Mouse (Mus musculus) midbrain, embryonic 11.5 days (tissue): Measurements from ENCODE around the gene Nckap5. TPM values are rescaled to one million over a fixed set of nuclear protein-coding genes. Genes with fewer than 3 reads are reported as not detected.

Experiments
- ATAC-seq: fragments of 200-750 bp; cut with Nextera tagmentation; 2 replicates; pipeline ENCODE4 v1.8.0; 2017; ENCODE audit warnings: moderate TSS enrichment, moderate library complexity; ENCODE audit not compliant: low FRiP score
- DNase-seq: peaks from one replicate; pipeline ENCODE4 v3.0.0; 2015; ENCODE audit warnings: low spot score; ENCODE audit errors: missing footprints
- H3K27ac ChIP-seq: fragments of 300-500 bp; sonication (generic); 2 replicates; pipeline ENCODE4 v1.5.1; 2014; ENCODE audit warnings: low read depth, low read length
- H3K27me3 ChIP-seq: fragments of 300-500 bp; sonication (generic); 2 replicates; pipeline ENCODE4 v1.6.1; 2014; ENCODE audit warnings: mild to moderate bottlenecking, low read length, moderate library complexity, mixed read lengths; ENCODE audit not compliant: control insufficient read depth, insufficient read depth
- H3K36me3 ChIP-seq: fragments of 300-500 bp; sonication (generic); 2 replicates; pipeline ENCODE4 v1.6.1; 2014; ENCODE audit warnings: mild to moderate bottlenecking, low read length, moderate library complexity, mixed read lengths; ENCODE audit not compliant: control insufficient read depth, insufficient read depth
- H3K4me1 ChIP-seq: fragments of 300-500 bp; sonication (generic); 2 replicates; pipeline ENCODE4 v1.6.1; 2014; ENCODE audit warnings: low read length; ENCODE audit not compliant: control insufficient read depth, insufficient read depth
- H3K4me2 ChIP-seq: fragments of 300-500 bp; sonication (generic); 2 replicates; pipeline ENCODE4 v1.6.1; 2014; ENCODE audit warnings: mild to moderate bottlenecking, moderate library complexity
- H3K4me3 ChIP-seq: fragments of 300-500 bp; sonication (generic); 2 replicates; pipeline ENCODE4 v1.5.1; 2014; ENCODE audit warnings: low read depth, low read length
- H3K9ac ChIP-seq: fragments of 300-500 bp; sonication (generic); 2 replicates; pipeline ENCODE4 v1.6.1; 2014; ENCODE audit warnings: low read length
- H3K9me3 ChIP-seq: fragments of 300-500 bp; sonication (generic); 2 replicates; pipeline ENCODE4 v1.6.1; 2016; ENCODE audit warnings: low read length; ENCODE audit not compliant: control insufficient read depth
- WGBS: fragments of 180-500 bp; shearing (Covaris S2); extraction: QIAGEN DNeasy Blood & Tissue Kit; methylation state at CpG from one replicate; pipeline ENCODE4 v1.1.7; 2014; 5-methylcytosine and 5-hydroxymethylcytosine counted together
- polyA plus RNA-seq: library from polyadenylated mRNA; unstranded; fragments of >200 nt; fragmentation: Nextera tagmentation; extraction: Ambion mirVana; gene quantifications from 2 replicates; pipeline ENCODE4 v1.2.1, GENCODE M21; 2014

Gene Nckap5
- polyA plus RNA-seq, 1 experiment from 2014 or later, result 20.4 TPM

DNA sequence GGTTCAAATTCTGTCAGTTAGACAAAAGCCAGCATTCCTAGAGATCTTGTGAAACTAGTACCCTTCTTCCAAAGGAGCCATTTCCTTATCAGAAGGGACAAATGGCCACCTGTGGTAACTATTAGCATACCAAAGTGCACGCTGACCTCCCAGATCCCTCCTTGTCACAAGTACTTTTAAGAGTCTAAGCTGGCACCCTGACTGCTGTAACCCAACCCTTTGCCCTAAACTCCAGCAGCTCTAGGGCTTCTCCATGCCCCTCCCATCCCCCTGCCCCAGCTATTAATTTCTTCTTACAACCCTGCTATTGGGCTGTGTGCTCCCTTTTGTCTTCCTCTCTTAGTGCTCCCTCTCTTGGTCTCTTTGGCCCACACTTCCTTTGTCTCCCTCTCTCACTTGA is 155.5 kb downstream of the Nckap5 start:
- no peak for ATAC-seq
- H3K9ac ChIP-seq, result no peak overlapping the region
- peaks cover 4% of the 10 kb centered on the region; the same call in 1 of the 2 replicates for H3K4me1 ChIP-seq
- H3K27me3 ChIP-seq, result no peaks in the 10 kb centered on the region
- H3K27ac ChIP-seq, result no peak overlapping the region
- WGBS, result 7% methylated on average over 1 of the region's 1 CpGs
- no peak overlapping the region for H3K4me3 ChIP-seq
- H3K4me2 ChIP-seq, result no peak overlapping the region
- no peak for DNase-seq
- H3K9me3 ChIP-seq, result no peaks in the 10 kb centered on the region
- no peaks in the 10 kb centered on the region for H3K36me3 ChIP-seq

- H3K27me3 ChIP-seq, result no peaks in the 10 kb centered on the region
These were observed 157.4 kb downstream of the Nckap5 start for GRCm38 (mm10) chr1:126673238-126673637.

GRCm38 (mm10) chr1:126670507-126670906 is 160.1 kb downstream of the Nckap5 start:
- no peaks in the 10 kb centered on the region for H3K4me1 ChIP-seq
- no peak overlapping the region for H3K4me2 ChIP-seq
- no peak overlapping the region for H3K9ac ChIP-seq
- no peak overlapping the region for H3K27ac ChIP-seq
- H3K4me3 ChIP-seq, result no peak overlapping the region
- H3K36me3 ChIP-seq, result no peaks in the 10 kb centered on the region
- WGBS, result 92% methylated on average over 3 of the region's 3 CpGs
- H3K9me3 ChIP-seq, result no peaks in the 10 kb centered on the region
- no peaks in the 10 kb centered on the region for H3K27me3 ChIP-seq
- no peak for DNase-seq
- no peak for ATAC-seq

More at GRCm38 (mm10) chr1:126673238-126673637, 157.4 kb downstream of the Nckap5 start:
- no peak overlapping the region for H3K27ac ChIP-seq
- DNase-seq (no peak), ATAC-seq (no peak)
- no peaks in the 10 kb centered on the region for H3K9me3 ChIP-seq
- H3K4me3 ChIP-seq, result no peak overlapping the region
- no peaks in the 10 kb centered on the region for H3K36me3 ChIP-seq
- 94% methylated on average over 2 of the region's 2 CpGs for WGBS
- H3K9ac ChIP-seq, result no peak overlapping the region
- peaks cover 4% of the 10 kb centered on the region; the same call in 1 of the 2 replicates for H3K4me1 ChIP-seq
- no peak overlapping the region for H3K4me2 ChIP-seq

- H3K36me3 ChIP-seq, result no peaks in the 10 kb centered on the region
- H3K27me3 ChIP-seq, result no peaks in the 10 kb centered on the region
- no peak overlapping the region for H3K27ac ChIP-seq
- ATAC-seq (peak; percentile 42; the same call in 1 of the 2 replicates), DNase-seq (no peak)
- peaks cover 7% of the 10 kb centered on the region; the same call in 1 of the 2 replicates for H3K4me1 ChIP-seq
- H3K4me3 ChIP-seq, result no peak overlapping the region
- 72% methylated on average over 7 of the region's 7 CpGs for WGBS
- no peak overlapping the region for H3K4me2 ChIP-seq
- H3K9me3 ChIP-seq, result no peaks in the 10 kb centered on the region
- no peak overlapping the region for H3K9ac ChIP-seq
These were observed 170.2 kb downstream of the Nckap5 start for GRCm38 (mm10) chr1:126660098-126660999.

- no peak overlapping the region for H3K4me3 ChIP-seq
- DNase-seq (no peak), ATAC-seq (no peak)
- no peaks in the 10 kb centered on the region for H3K9me3 ChIP-seq
- H3K27ac ChIP-seq, result no peak overlapping the region
- 94% methylated on average over 11 of the region's 11 CpGs for WGBS
- no peak overlapping the region for H3K4me2 ChIP-seq
- no peaks in the 10 kb centered on the region for H3K27me3 ChIP-seq
- H3K36me3 ChIP-seq, result no peaks in the 10 kb centered on the region
- no peak overlapping the region for H3K9ac ChIP-seq
- peaks cover 7% of the 10 kb centered on the region; the same call in 1 of the 2 replicates for H3K4me1 ChIP-seq
These were observed 171.9 kb downstream of the Nckap5 start for GRCm38 (mm10) chr1:126658731-126659130.

DNA sequence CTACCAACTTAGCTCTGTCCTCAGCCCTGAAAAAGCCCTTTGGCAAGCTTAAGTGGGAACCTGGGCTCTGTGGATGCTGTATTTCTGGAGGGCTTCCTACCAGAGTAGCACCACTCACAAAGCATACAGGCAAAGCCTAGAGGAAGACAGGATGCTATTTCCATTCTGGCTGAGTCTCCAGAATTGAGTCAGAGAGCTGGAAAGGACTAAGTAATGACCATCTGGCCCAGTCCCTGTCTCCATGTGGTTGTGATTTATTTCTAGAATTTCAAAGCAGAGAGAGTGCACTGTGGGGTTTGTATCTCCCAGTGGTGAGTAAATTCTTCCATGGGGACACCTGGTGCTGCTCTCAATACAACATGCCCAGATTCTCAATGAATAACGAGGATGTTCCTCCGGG is 174.4 kb downstream of the Nckap5 start:
- Histone ChIP-seq H3K27ac (no peak overlapping the region), H3K27me3 (no peaks in the 10 kb centered on the region)
- WGBS, result 73% methylated on average over 2 of the region's 2 CpGs

GRCm38 (mm10) chr1:126652085-126652484 is 178.5 kb downstream of the Nckap5 start:
- no peaks in the 10 kb centered on the region for H3K36me3 ChIP-seq
- WGBS, result 77% methylated on average over 2 of the region's 2 CpGs
- DNase-seq (peak; percentile 49), ATAC-seq (no peak)
- H3K4me1 ChIP-seq, result no peaks in the 10 kb centered on the region
- H3K9ac ChIP-seq, result no peak overlapping the region
- H3K4me2 ChIP-seq, result no peak overlapping the region
- H3K27ac ChIP-seq, result no peak overlapping the region
- H3K4me3 ChIP-seq, result no peak overlapping the region
- no peaks in the 10 kb centered on the region for H3K9me3 ChIP-seq
- no peaks in the 10 kb centered on the region for H3K27me3 ChIP-seq

More for the DNA sequence above, 174.4 kb downstream of the Nckap5 start:
- Histone ChIP-seq H3K4me3 (no peak overlapping the region), H3K4me2 (no peak overlapping the region), H3K36me3 (no peaks in the 10 kb centered on the region), H3K4me1 (peaks cover 7% of the 10 kb centered on the region; the same call in 1 of the 2 replicates), H3K9ac (no peak overlapping the region), H3K9me3 (no peaks in the 10 kb centered on the region)
- ATAC-seq (no peak), DNase-seq (no peak)

DNA sequence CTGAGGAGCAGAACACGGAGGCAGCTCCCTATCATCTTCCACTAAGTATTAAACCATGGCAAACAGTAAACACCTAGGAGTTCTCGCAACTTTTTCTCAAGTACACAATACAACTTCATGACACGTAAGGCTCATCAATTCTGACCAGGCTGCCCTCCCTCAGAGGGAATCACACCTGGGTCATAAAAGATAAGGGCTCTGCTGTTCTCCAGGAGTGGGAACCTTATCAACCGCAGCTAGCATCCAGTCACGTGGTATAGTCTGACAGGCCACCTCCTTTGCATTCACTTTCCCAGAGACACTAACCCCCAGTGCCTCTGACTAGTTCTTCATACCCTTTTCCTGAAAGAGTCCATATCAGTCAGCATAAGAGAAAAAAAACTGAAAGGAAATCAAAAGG is 179.8 kb downstream of the Nckap5 start:
- Histone ChIP-seq H3K9ac (no peak overlapping the region), H3K4me3 (no peak overlapping the region), H3K9me3 (no peaks in the 10 kb centered on the region), H3K27me3 (no peaks in the 10 kb centered on the region), H3K36me3 (no peaks in the 10 kb centered on the region), H3K4me2 (no peak overlapping the region), H3K4me1 (no peaks in the 10 kb centered on the region), H3K27ac (no peak overlapping the region)
- DNase-seq (peak; percentile 14), ATAC-seq (no peak)
- WGBS, result 86% methylated on average over 5 of the region's 5 CpGs

- 88% methylated on average over 5 of the region's 5 CpGs for WGBS
- no peak overlapping the region for H3K9ac ChIP-seq
- H3K27ac ChIP-seq, result no peak overlapping the region
- ATAC-seq (no peak), DNase-seq (no peak)
- no peaks in the 10 kb centered on the region for H3K4me1 ChIP-seq
- no peak overlapping the region for H3K4me3 ChIP-seq
- H3K4me2 ChIP-seq, result no peak overlapping the region
- no peaks in the 10 kb centered on the region for H3K27me3 ChIP-seq
- no peaks in the 10 kb centered on the region for H3K9me3 ChIP-seq
- no peaks in the 10 kb centered on the region for H3K36me3 ChIP-seq
These were observed 187.8 kb downstream of the Nckap5 start for GRCm38 (mm10) chr1:126642751-126643150.
